Mouse (Mus musculus) cerebellum, postnatal 25 days (tissue): ENCODE data around the gene Ndufa11.

Source experiments
- DNase-seq, 2 experiments: peaks; one replicate each; pipeline ENCODE4 v3.0.0; 2021; ENCODE audit warnings: mixed read lengths in 2 of 2

Gene Ndufa11

DNA sequence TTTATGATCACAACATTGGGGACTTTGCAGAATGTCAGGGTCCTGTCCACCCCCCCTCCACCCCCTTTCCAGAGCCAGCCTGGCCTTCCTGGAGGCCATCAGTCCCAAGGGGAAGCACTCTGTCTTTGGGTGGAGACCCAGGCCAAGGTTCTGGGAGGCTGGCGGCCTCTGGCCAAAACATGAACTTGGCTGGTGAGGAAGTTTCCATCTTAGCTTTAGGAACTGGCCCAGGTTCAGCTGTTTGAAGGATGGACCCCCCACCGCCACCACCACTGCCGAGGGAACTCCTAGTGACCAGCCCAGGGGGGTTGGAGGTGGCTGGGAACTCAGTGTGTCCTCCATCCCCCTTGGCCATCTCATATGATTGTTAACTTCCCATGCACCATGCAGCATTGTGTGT is 43.5 kb downstream of the Ndufa11 start:
- peak in 1 of 2 experiments; percentile 49 for DNase-seq

DNA sequence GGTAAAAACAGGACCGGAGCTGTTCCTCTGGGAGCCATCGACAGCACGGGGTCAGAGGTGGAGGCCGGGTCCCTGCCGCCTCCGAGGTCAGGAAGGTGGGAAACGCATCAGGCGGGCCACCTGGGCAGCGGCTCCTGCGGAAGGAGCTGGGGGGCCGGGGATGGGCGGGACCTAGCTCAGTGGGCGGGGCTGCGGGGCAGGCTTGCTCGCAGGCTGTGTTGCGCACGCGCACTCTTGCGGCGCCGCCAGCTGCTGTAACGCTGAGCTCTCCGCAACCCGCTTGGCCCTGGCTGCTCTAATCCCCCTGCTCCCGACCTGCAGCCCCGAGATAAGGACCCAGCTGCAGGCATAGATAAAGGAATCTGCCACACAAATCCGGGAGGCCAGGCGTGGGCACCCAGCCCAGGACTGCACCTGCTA is 44.4 kb downstream of the Ndufa11 start:
- DNase-seq: peak; percentile 92 to 96

DNA sequence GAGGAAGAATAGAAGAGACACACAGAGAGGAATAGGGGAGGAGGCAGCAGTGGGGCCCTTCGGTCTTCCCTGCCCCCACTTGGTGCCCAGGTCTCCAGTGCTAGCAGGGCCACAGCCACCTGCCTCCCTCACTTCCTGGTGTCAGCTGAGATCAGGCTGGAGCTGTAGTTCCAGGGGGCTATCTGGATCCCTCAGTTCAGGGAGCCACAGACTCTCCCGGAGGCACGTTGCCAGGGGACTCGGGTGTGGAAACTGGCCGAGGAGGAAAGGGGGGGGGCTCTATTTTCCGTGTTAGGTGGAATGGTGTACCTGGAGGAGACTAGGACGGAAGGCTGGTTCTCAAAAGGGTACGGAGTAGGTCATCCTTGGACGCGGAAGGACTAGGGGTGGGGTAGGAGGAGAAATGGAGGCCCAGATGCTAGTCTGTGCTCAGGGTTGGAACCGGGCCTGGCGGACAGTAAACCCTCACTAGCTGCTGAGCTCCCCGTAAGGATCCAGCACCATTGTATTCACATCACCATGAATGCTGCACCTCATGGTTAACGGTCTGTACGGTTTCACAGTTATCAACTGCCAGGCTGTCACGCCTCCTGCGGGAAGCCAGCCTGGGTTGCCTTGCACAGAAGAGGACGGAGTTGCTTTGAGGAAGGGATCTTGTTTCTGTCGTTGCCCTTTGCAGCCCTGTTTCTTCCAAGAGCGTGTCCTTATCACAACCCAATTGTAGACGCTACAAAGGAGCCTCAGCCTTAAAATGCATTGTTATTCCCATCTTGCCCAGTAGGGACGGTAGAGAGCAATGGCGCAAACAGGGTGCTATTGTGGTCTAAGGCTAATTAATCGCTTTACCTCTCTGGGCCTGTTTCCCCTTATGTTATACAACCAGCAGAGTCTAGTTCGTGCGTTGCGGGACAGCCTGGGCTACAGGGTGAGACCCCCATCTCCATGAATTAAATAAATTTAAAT is 45.5 kb downstream of the Ndufa11 start:
- peak; percentile 70 to 78 for DNase-seq

DNA sequence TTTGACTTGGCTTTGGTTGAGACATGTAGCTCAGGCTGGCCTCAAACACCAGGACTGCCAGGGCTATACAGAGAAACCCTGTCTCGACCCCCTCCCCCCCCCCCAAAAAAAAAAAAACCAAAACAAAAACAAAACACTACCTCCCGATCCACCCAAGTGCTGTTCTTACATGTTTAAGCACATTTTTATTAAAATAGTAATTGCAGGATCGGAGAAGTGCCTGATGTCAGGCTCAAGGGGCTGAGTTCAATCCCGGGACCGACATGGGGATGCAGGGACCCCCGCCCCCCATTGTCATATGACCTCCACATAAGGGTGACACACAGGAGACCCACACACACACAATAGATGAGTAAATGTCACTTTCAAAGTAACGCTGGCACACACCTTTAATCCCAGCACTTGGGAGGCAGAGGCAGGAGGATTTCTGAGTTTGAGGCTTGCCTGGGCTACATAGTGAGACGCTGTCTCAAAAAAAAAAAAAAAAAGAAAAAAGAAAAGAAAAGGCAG is 46.2 kb downstream of the Ndufa11 start:
- DNase-seq: peak in 1 of 2 experiments; percentile 33

DNA sequence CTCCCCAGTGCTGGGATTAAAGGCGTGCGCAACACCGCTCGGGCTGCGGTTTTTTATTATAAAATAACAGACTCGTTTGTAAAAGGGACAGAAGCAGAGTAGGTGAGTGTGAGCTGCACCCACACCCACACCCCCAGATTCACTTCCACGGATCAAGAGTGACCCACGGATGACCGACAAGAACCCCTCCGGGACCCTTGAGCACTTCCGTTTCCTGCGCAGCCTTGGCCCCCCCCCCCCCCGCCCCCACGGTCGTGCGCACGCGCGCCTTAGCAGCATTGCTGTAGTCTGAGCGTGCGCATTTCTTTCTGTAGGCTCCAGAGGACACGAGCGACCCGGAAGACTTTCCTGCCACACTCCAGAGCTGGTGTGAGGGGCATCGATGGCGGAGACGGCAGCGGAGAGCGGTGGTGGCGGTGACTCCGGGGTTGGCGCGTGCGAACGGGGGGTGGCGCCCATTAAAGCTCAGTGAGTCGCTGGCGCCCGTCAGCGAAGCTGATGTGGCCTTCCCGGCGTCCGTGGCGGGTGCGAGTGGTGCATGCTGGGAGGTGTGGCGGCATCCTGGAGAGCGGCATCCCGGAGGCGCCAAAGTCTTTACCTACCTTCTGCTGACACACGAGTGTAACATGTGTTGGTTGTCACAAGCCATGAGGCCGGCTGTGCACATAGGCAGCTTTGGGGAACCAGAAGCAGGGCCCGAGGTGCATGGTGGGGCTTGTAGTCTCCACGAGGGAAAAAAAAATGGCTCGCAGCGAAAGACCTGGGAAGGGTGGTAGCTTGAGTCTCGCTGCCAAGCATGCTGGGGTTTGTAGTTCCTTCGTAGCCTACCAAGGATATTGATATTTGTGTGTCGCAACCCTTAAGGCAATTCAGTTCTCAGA is 47.1 kb downstream of the Ndufa11 start, which contains the start of gene Dus3l:
Dus3l (plus strand) TSS at position 284 of the 881 bp plus-strand sequence.
- DNase-seq: peak; percentile 89 to 96

DNA sequence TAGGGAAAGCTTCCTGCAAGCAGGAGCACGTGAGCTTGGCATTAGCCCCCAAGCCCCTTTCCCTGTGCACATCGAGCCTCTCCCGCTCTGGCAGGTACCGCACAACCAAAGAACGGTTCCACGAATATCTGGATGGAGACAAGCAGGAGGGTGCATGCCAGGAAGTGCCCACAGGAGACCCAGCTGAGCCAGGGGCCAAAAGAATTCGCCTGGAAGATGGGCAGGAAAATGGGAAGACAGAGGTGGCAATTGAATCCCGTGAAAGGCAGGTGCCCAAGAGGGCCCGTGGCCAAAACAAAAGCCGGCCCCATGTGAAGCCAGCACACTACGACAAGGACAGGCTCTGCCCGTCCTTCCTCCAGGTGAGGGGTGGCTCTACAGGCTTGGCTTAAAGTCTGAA is 47.9 kb downstream of the Ndufa11 start:
- no peak for DNase-seq

DNA sequence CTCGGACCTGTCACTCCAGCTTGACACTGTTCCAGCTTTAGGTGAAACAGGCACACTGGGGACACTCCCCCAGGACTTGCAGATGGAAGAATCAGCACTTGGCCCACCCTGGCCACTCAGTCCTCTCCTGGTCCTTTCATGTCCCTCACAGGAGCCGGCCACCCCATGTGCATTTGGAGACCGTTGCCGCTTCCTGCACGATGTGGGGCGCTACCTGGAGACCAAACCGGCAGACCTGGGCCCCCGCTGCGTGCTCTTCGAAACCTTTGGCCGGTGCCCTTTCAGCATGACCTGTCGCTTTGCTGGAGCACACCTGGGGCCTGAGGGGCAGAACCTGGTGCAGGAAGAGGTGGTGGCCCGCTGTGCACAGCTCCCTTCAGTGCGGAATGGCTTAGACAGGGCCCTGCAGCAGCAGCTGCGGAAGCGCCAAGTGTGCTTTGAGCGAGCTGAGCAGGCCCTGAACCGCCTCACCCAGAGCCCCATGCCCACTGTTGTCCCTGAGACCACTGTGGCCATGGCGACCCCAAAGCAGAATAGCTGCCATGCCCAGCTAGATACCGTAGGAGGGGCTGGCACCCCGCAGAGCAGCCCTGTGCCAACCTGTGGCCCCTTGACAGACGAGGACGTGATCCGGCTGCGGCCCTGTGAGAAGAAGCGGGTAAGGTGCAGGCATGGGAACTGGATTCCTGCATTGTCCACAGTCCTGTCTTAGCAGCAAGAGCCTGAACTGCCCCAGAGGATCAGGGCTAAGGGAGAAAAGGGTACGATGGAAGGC is 49.3 kb downstream of the Ndufa11 start:
- peak in 1 of 2 experiments; percentile 35 for DNase-seq

DNA sequence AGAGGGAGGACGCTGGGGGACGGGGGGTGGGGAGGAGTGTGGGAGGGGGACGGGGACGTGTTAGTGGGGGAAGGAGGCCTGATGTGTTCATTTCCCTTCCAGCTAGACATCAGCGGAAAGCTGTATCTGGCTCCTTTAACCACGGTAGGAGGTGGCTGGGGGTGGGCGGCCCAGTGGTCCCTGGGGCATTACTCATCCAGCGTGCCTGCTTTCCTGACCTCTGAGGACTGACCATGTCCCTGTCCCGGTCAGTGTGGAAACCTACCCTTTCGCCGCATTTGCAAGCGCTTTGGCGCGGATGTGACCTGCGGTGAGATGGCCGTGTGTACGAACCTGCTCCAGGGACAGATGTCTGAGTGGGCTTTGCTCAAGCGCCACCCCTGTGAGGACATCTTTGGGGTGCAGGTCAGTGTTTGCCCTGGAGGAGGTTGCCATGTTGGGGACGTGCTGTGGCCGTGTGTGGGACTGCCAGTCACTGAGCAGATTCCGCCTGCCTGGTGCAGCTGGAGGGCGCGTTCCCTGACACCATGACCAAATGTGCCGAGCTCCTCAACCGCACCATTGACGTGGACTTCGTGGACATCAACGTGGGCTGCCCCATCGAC is 50.1 kb downstream of the Ndufa11 start:
- no peak for DNase-seq

DNA sequence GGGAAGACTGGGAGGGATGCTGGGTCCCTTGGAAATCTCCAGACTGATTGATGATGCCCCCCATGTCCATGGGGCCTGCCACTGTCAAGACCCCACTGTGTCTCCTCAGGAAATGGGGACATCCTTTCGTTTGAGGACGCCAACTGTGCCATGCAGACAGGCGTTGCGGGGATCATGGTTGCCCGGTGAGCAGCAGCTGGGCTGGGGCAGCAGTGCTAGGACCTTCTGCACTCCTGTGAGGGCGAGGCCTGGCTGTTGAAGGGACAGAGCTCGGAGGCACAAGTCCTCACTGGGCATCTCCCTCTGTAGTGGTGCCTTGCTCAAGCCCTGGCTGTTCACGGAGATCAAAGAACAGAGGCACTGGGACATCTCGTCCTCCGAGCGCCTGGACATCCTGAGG is 51.4 kb downstream of the Ndufa11 start:
- no peak for DNase-seq

DNA sequence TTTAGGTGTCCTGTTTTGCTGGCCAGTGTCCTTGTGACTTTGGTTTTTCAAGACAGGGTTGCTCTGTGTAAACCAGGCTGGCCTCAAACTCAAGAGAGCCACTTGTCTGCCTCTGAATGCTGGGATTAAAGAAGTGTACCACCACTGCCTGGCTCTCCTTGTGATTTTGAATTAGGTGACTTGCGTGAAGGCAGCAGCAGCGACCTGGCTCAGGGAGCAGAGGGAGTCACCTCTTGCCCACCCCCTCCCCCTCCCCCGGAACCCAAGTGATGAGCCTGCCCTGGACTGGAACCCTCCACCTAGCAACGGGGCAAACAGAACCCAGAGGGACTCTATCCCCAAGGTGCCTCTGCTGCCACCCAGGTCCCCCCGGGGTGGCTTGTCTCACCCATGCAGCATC is 52.4 kb downstream of the Ndufa11 start, which contains the start of gene Prr22:
Prr22 (plus strand) TSS at position 301 of the 400 bp plus-strand sequence.
- no peak for DNase-seq
